Mouse (Mus musculus) small intestine, adult 2 months (tissue): ENCODE measurements around the gene G6pc. TPM values are rescaled to one million over a fixed set of nuclear protein-coding genes. Genes with fewer than 3 reads are reported as not detected.

ENCODE experiments used
- H3K27ac ChIP-seq: fragments of 200-500 bp; 2 replicates; pipeline ENCODE4 v1.5.1; 2012; ENCODE audit warnings: low read depth, low read length, control low read depth, inconsistent platforms; ENCODE audit not compliant: insufficient read depth
- H3K27me3 ChIP-seq: fragments of 200-500 bp; 2 replicates; pipeline ENCODE4 v1.6.1; 2012; ENCODE audit warnings: mild to moderate bottlenecking, moderate library complexity, low read length, inconsistent platforms; ENCODE audit not compliant: control insufficient read depth, insufficient read depth
- H3K36me3 ChIP-seq: fragments of 200-500 bp; 2 replicates; pipeline ENCODE4 v1.6.1; 2012; ENCODE audit warnings: mild to moderate bottlenecking, low read length, control low read depth, inconsistent platforms; ENCODE audit not compliant: control insufficient read depth, insufficient read depth
- H3K4me1 ChIP-seq: fragments of 200-500 bp; 2 replicates; pipeline ENCODE4 v1.6.1; 2012; ENCODE audit warnings: low read length, inconsistent platforms, mixed read lengths; ENCODE audit not compliant: control insufficient read depth, insufficient read depth, insufficient read length
- H3K4me3 ChIP-seq: fragments of 200-500 bp; 2 replicates; pipeline ENCODE4 v1.5.1; 2012; ENCODE audit warnings: low read depth, mild to moderate bottlenecking, control low read depth, inconsistent platforms, low read length, moderate library complexity
- CTCF ChIP-seq: fragments of 200-500 bp; IDR thresholded peaks from 2 replicates; pipeline ENCODE4 v1.5.1; 2012; ENCODE audit warnings: low read depth, mild to moderate bottlenecking, control low read depth, inconsistent platforms, low read length, moderate library complexity, mixed read lengths; ENCODE audit not compliant: insufficient replicate concordance, insufficient read length; ENCODE audit errors: extremely low read depth
- POLR2A ChIP-seq: fragments of 200-500 bp; IDR thresholded peaks from 2 replicates; pipeline ENCODE4 v1.6.1; 2012; ENCODE audit warnings: low read depth, mild to moderate bottlenecking, control low read depth, inconsistent platforms, low read length, moderate library complexity
- WGBS: fragments of 180-500 bp; shearing (Covaris S2); methylation state at CpG from one replicate; pipeline ENCODE4 v1.1.7; 2018; 5-methylcytosine and 5-hydroxymethylcytosine counted together
- polyA plus RNA-seq: library from polyadenylated mRNA; depleted of rRNA; stranded (reverse); fragments of >200 nt; gene quantifications from 2 replicates; pipeline ENCODE4 v1.2.3, GENCODE M21; 2012

Gene G6pc
- polyA plus RNA-seq, 1 experiment: 9.7 TPM

GRCm38 (mm10) chr11:101378926-101379325 is 11.6 kb downstream of the G6pc start:
- 79% methylated on average over 6 of the region's 6 CpGs for WGBS
- Histone ChIP-seq H3K36me3 (0 out of 2 replicates have a peak, but pooled peaks cover 3% of the 10 kb centered on the region), H3K4me1 (no peaks in the 10 kb centered on the region), H3K27me3 (no peaks in the 10 kb centered on the region), H3K4me3 (no peak overlapping the region), H3K27ac (no peak overlapping the region)
- TF ChIP-seq CTCF (no peak), POLR2A (no peak)

GRCm38 (mm10) chr11:101381817-101382216 is 14.5 kb downstream of the G6pc start:
- no peaks in the 10 kb centered on the region for H3K27me3 ChIP-seq
- 35% methylated on average over 4 of the region's 4 CpGs for WGBS
- H3K36me3 ChIP-seq: 0 out of 2 replicates have a peak, but pooled peaks cover 2% of the 10 kb centered on the region
- H3K4me3 ChIP-seq: no peak overlapping the region
- no peak overlapping the region for H3K27ac ChIP-seq
- TF ChIP-seq CTCF: no peak
- no peak for TF ChIP-seq POLR2A
- H3K4me1 ChIP-seq: no peaks in the 10 kb centered on the region

DNA sequence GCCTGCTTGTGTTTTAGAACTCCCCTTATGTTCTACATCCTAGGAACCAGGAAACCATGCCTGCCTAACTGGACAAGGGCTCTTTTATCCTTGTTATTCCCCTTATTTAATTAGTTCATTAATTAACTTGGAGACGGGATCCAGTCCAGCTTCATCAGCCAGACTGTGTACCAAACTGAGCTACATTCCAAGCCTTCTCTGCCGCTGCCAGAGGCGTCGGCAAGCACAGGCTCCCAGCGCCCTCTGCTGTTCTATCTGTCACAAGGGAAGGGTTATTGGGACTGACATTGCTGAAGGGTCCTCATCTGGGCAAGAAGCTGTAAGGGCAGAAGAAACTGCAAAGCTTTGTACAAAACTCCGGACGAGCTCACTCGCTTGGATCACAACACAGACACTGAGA is 27.7 kb downstream of the G6pc start:
- TF ChIP-seq POLR2A: no peak
- TF ChIP-seq CTCF: peak; percentile 95
- no peaks in the 10 kb centered on the region for H3K27me3 ChIP-seq
- no peak overlapping the region for H3K27ac ChIP-seq
- H3K4me1 ChIP-seq: peaks cover 3% of the 10 kb centered on the region; the same call in 1 of the 2 replicates
- no peaks in the 10 kb centered on the region for H3K36me3 ChIP-seq
- no peak overlapping the region for H3K4me3 ChIP-seq
- 2% methylated on average over 8 of the region's 8 CpGs for WGBS

- Histone ChIP-seq H3K36me3 (peaks cover 14% of the 10 kb centered on the region), H3K4me3 (no peak overlapping the region), H3K27me3 (no peaks in the 10 kb centered on the region), H3K4me1 (no peaks in the 10 kb centered on the region), H3K27ac (no peak overlapping the region)
- TF ChIP-seq POLR2A (no peak), CTCF (no peak)
- WGBS: 82% methylated on average over 2 of the region's 2 CpGs
These were observed 47.9 kb downstream of the G6pc start for GRCm38 (mm10) chr11:101415306-101415705.

DNA sequence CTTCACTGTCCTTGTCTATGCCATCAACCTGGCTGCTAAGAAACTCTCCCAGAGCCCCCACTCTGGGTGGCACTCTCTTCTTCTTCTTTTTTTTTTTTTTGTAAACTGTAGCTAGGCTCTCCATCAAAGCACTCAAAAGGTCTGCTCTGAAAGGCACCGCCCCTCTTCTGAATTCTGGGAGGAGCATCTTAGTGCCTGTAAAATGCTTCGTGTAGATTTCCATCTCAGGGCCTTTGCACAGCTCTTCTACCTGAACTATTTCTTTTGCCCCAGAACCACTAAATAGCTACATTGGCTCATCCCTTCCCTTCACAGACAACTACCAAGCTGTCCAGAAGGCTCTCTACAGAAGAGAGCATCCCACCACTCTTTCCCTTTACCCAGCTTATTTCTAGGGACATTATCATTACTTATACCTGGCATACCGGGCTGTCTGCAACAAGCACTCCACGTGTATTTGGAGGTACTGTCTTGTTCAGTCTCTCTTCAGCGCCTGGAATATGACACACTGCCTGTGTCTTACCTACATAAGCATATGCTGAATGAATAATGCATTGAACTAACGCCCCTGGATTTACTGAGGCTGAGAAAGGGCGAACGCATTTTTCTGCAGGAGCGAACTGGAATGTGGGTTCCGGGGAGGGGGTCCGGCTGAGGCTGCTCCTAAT is 49.2 kb downstream of the G6pc start:
- peak overlapping the region; percentile 83 for H3K4me3 ChIP-seq
- H3K36me3 ChIP-seq: peaks cover 10% of the 10 kb centered on the region
- H3K27ac ChIP-seq: no peak overlapping the region
- under 1% methylated on average over 11 of the region's 11 CpGs for WGBS
- H3K27me3 ChIP-seq: no peaks in the 10 kb centered on the region
- TF ChIP-seq POLR2A: no peak
- TF ChIP-seq CTCF: no peak
- H3K4me1 ChIP-seq: no peaks in the 10 kb centered on the region

DNA sequence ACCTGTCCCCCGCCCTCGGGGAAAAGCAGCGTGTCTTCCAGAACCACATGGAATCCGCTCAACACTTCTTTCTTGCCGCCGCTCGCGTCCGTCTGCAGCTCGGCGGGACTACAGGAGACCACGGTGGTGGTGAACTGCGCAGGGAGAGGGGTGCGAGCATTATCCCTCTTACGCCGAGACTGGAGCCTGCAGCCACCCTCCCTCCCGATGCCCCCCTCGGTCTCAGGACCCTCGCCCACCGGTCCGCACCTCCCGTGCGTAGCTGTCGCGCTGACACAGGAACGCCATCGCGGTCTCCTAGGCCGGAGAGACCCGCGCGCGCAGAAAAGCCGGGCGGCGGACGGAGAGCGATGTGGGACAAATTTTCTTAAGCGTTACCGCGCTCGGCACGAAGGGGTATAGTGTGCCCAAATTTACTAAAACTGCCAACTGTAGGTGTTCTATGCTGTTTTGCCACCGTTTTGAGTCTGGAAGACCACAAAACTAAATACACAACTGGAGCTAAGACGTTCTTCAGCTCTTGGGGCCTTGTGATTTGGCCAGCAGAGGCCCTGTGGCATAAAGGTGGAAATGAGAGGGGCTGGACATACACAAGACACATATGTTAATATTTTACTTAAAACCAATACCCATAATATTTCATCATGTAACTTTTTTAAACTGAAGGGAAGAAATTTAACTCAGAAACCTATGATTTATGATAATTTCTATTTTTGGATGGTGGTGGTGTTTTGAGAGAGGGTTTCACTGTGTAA is 49.9 kb downstream of the G6pc start, which contains the start of gene Aarsd1:
TSS of gene Aarsd1 (minus strand) at position 515 of the 755 bp plus-strand sequence.
- H3K4me1 ChIP-seq: no peaks in the 10 kb centered on the region
- H3K4me3 ChIP-seq: peak within 1 kb of the TSS; percentile 83
- no peaks in the 10 kb centered on the region for H3K27me3 ChIP-seq
- TF ChIP-seq POLR2A (no peak), CTCF (no peak)
- peaks cover 7% of the 10 kb centered on the region for H3K36me3 ChIP-seq
- under 1% methylated on average over 45 of the region's 45 CpGs for WGBS
- no peak within 1 kb of the TSS for H3K27ac ChIP-seq

GRCm38 (mm10) chr11:101418991-101419390 is 51.6 kb downstream of the G6pc start:
- H3K4me3 ChIP-seq: no peak overlapping the region
- TF ChIP-seq POLR2A (no peak), CTCF (no peak)
- peaks cover under 1% of the 10 kb centered on the region; the same call in 1 of the 2 replicates for H3K4me1 ChIP-seq
- H3K27me3 ChIP-seq: no peaks in the 10 kb centered on the region
- WGBS: 68% methylated on average over 6 of the region's 6 CpGs
- H3K27ac ChIP-seq: no peak overlapping the region
- H3K36me3 ChIP-seq: no peaks in the 10 kb centered on the region
